In the genomic region with DNA sequence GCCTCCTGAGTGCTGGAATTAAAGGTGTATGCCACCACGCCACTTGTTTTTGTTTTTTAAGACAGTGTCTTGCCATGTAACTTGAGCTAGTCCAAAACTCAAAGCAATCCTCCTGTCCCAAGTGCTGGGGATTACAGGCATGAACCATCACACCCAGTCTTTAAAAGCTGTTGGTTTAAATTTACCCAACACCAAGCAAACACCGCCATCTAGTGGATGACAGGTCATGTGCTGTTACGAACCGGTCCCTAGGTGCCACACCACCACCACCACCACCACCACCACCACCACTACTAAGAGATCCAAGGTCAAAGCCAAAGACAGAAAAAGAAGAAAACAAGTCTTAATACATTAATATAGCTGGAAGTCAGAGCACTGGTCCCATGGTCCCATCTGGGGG, we compare ENCODE assay signal across 8 mouse cellular contexts. TPM values are rescaled to one million over a fixed set of nuclear protein-coding genes. Genes with fewer than 3 reads are reported as not detected.
DNase-seq lines count a peak whose midpoint lies in the region; ATAC-seq and TF ChIP-seq lines count a peak whose summit lies in the region.

No protein-coding gene starts in this region.

- H3K4me2 ChIP-seq in liver, embryonic 12.5 days: no peak overlapping the region
- no peak overlapping the region for H3K4me2 ChIP-seq in heart, embryonic 16.5 days (ENCODE audit: low read depth, low read length)

- in situ Hi-C loops in Patski (cut with MboI; ENCODE audit: low pct_unique_long_range_greater_than_20kb): loop anchor here (5.0 to 25.0 kb wide), 3 partner anchors 109 to 211 kb away; no protein-coding TSS in a partner anchor

- no peaks in the 10 kb centered on the region for H3K36me3 ChIP-seq in liver, adult 2 months (ENCODE audit: control insufficient read depth, insufficient read depth, low read length)
- no peaks in the 10 kb centered on the region for H3K36me3 ChIP-seq in liver, embryonic 12.5 days
- no peaks in the 10 kb centered on the region for H3K36me3 ChIP-seq in heart, embryonic 16.5 days (ENCODE audit: control insufficient read depth, insufficient read depth)

- 16% methylated on average over 4 of the region's 4 CpGs for WGBS in liver, adult 2 months
- 8% methylated on average over 4 of the region's 4 CpGs for WGBS in liver, embryonic 12.5 days (ENCODE audit: insufficient replicate concordance)
- 13% methylated on average over 4 of the region's 4 CpGs for WGBS in heart, embryonic 16.5 days

- no peaks in the 10 kb centered on the region for H3K9me3 ChIP-seq in liver, embryonic 12.5 days (replicated peaks)
- H3K9me3 ChIP-seq in heart, embryonic 16.5 days (replicated peaks; ENCODE audit: control insufficient read depth, low read length): no peaks in the 10 kb centered on the region

- ATAC-seq in liver, embryonic 12.5 days: no peak
- no peak for ATAC-seq in Patski
- ATAC-seq in heart, embryonic 16.5 days (replicated peaks; ENCODE audit: extremely low read depth, insufficient read depth, low FRiP score): 0 out of 2 replicates have a peak, but pooled peaks have one; percentile 28

- CTCF ChIA-PET in Patski (lab: Charles Lee): interaction anchor here (0.8 to 1.9 kb wide), 11 partner anchors 9 to 240 kb away, joined by 3 to 10 read pairs (median 3); a partner anchor contains a TSS

- no peak overlapping the region for H3K4me3 ChIP-seq in liver, adult 2 months (ENCODE audit: insufficient read depth, low read depth, low read length)
- no peak overlapping the region for H3K4me3 ChIP-seq in liver, embryonic 12.5 days
- no peak overlapping the region for H3K4me3 ChIP-seq in heart, embryonic 16.5 days (ENCODE audit: low read length)

- H3K4me1 ChIP-seq in liver, adult 2 months (ENCODE audit: control insufficient read depth, insufficient read depth, low read length): peaks cover 2% of the 10 kb centered on the region; the same call in 1 of the 2 replicates
- H3K4me1 ChIP-seq in liver, embryonic 12.5 days: 0 out of 2 replicates have a peak, but pooled peaks cover 3% of the 10 kb centered on the region
- no peaks in the 10 kb centered on the region; the same call in 1 of the 2 replicates for H3K4me1 ChIP-seq in heart, embryonic 16.5 days (ENCODE audit: control insufficient read depth, insufficient read depth, low read length)

- TF ChIP-seq POLR2A in liver, adult 2 months (IDR thresholded peaks at IDR 0.05; ENCODE audit: extremely low read depth, insufficient read depth, low read length): no peak

- no peaks in the 10 kb centered on the region for H3K79me2 ChIP-seq in liver, adult 2 months (ENCODE audit: control insufficient read depth, insufficient read depth, low read length)

- DNase-seq in liver, adult 2 months (ENCODE audit: extremely low read depth, low read depth, low spot score): peak; percentile 72
- DNase-seq in Patski (ENCODE audit: low read depth, low spot score): peak; percentile 31
- peak; percentile 75 for DNase-seq in cerebellum, adult 9-11 months
- DNase-seq in layer of hippocampus, postnatal 25 days (ENCODE audit: extremely low spot score in 1 of 2, low spot score in 1 of 2): peak; percentile 29 to 79
- peak; percentile 14 to 31 for DNase-seq in monocyte, adult 2 months (ENCODE audit: low read depth in 1 of 2, low spot score in 2 of 2)
- DNase-seq in telencephalon, adult 2 months (ENCODE audit: low read depth, low spot score): peak; percentile 42

- H3K27ac ChIP-seq in liver, adult 2 months (replicated peaks; ENCODE audit: insufficient read depth, low read depth, low read length): no peak overlapping the region
- no peak overlapping the region for H3K27ac ChIP-seq in liver, embryonic 12.5 days
- H3K27ac ChIP-seq in heart, embryonic 16.5 days (ENCODE audit: low read length): no peak overlapping the region

- H3K27me3 ChIP-seq in liver, adult 2 months (ENCODE audit: control insufficient read depth, insufficient read depth, low read length): no peaks in the 10 kb centered on the region
- H3K27me3 ChIP-seq in liver, embryonic 12.5 days (replicated peaks): 0 out of 2 replicates have a peak, but pooled peaks cover 3% of the 10 kb centered on the region
- peaks cover 6% of the 10 kb centered on the region for H3K27me3 ChIP-seq in Patski
- no peaks in the 10 kb centered on the region for H3K27me3 ChIP-seq in heart, embryonic 16.5 days (ENCODE audit: control insufficient read depth, insufficient read depth, low read length)

- H3K9ac ChIP-seq in liver, adult 2 months (ENCODE audit: low read depth, low read length): no peak overlapping the region
- no peak overlapping the region for H3K9ac ChIP-seq in liver, embryonic 12.5 days
- no peak overlapping the region for H3K9ac ChIP-seq in heart, embryonic 16.5 days (ENCODE audit: low read length)

- peak; percentile 76 for TF ChIP-seq CTCF in liver, adult 2 months (IDR thresholded peaks at IDR 0.05; ENCODE audit: low read depth, low read length)
- peak; percentile 59 for TF ChIP-seq CTCF in Patski (IDR thresholded peaks at IDR 0.05)

- POLR2A ChIA-PET in Patski (lab: Charles Lee): interaction anchor here (0.9 kb wide), 1 partner anchor 198 kb away, joined by 3 read pairs; no protein-coding TSS in a partner anchor

RNA-seq across cellular contexts. Expression of a gene that starts 28.0 kb away (rescaled TPM):
- total RNA-seq in liver, adult 2 months (2014; rRNA removed): 2.7 and 3.4 TPM in 2 replicates
- 9.0 and 12.9 TPM in 2 replicates for polyA plus RNA-seq in liver, adult 2 months (2012; rRNA removed)
- polyA plus RNA-seq in liver, embryonic 12.5 days (2016; fragmentation: Nextera tagmentation; extraction: Ambion mirVana): 11.3 and 11.6 TPM in 2 replicates
- 40.3 TPM for polyA plus RNA-seq in Patski (2021)
- 15.7 TPM in 2 replicates for polyA plus RNA-seq in heart, embryonic 16.5 days (2015; fragmentation: Nextera tagmentation; extraction: Ambion mirVana)
- total RNA-seq in layer of hippocampus, postnatal 25 days (2021): 10 to 100 TPM; 60.2 to 76.4 TPM

RNA-seq across cellular contexts. Expression of a gene that starts 30.5 kb away (rescaled TPM):
- total RNA-seq in liver, adult 2 months (2014; rRNA removed): 432 and 472 TPM in 2 replicates
- polyA plus RNA-seq in liver, adult 2 months (2012; rRNA removed): 1,369 and 1,396 TPM in 2 replicates
- polyA plus RNA-seq in liver, embryonic 12.5 days (2016; fragmentation: Nextera tagmentation; extraction: Ambion mirVana): 7.3 and 8.1 TPM in 2 replicates
- polyA plus RNA-seq in Patski (2021): 6.9 TPM
- polyA plus RNA-seq in heart, embryonic 16.5 days (2015; fragmentation: Nextera tagmentation; extraction: Ambion mirVana): 8.2 and 8.6 TPM in 2 replicates
- 1 to 10 TPM; 4.0 to 4.7 TPM for total RNA-seq in layer of hippocampus, postnatal 25 days (2021)

Comparison
In these comparisons a context has a peak if more than half of its experiments do, and no peak if none do; other contexts are left out.
1. RNA of a gene that starts 30.5 kb away (polyA plus RNA-seq): 1,369 to 1,396 TPM in liver, adult 2 months; 8.2 to 8.6 TPM in heart, embryonic 16.5 days, 7.3 to 8.1 TPM in liver, embryonic 12.5 days and 6.9 TPM in Patski (single experiment); every median in the first group is over 100 times any median in the second.
2. DNase-seq: peak in every context shown above with its lines; median percentile 75 in cerebellum, adult 9-11 months; 72 in liver, adult 2 months; 54 in layer of hippocampus, postnatal 25 days; 42 in telencephalon, adult 2 months; 31 in Patski; 22 in monocyte, adult 2 months.